Mouse (Mus musculus) heart, embryonic 10.5 days (tissue): ENCODE data around the gene Nlrp3. TPM values are rescaled to one million over a fixed set of nuclear protein-coding genes. Genes with fewer than 3 reads are reported as not detected.

Experiments used
- DNase-seq: peaks from one replicate; pipeline ENCODE4 v3.0.0-alpha.2; 2017; ENCODE audit warnings: low spot score
- H3K27ac ChIP-seq: fragments of 300-500 bp; sonication (generic); 2 replicates; pipeline ENCODE4 v1.5.1; 2016; ENCODE audit warnings: mild to moderate bottlenecking
- H3K27me3 ChIP-seq: fragments of 300-500 bp; sonication (generic); 2 replicates; pipeline ENCODE4 v1.6.1; 2016; ENCODE audit warnings: mild to moderate bottlenecking; ENCODE audit not compliant: poor library complexity, insufficient read depth, severe bottlenecking
- H3K36me3 ChIP-seq: fragments of 300-500 bp; sonication (generic); 2 replicates; pipeline ENCODE4 v1.6.1; 2016; ENCODE audit warnings: mild to moderate bottlenecking, moderate library complexity
- H3K4me1 ChIP-seq: fragments of 300-500 bp; sonication (generic); 2 replicates; pipeline ENCODE4 v1.6.1; 2016; ENCODE audit warnings: mild to moderate bottlenecking
- H3K4me3 ChIP-seq: fragments of 300-500 bp; sonication (generic); 2 replicates; pipeline ENCODE4 v1.5.1; 2016; ENCODE audit warnings: mild to moderate bottlenecking, moderate library complexity
- H3K9me3 ChIP-seq: fragments of 300-500 bp; sonication (generic); 2 replicates; pipeline ENCODE4 v1.6.1; 2016; ENCODE audit warnings: mild to moderate bottlenecking, moderate library complexity
- WGBS: fragments of 180-500 bp; shearing (Covaris S2); methylation state at CpG from one replicate; pipeline ENCODE4 v1.1.7; 2016; 5-methylcytosine and 5-hydroxymethylcytosine counted together
- polyA plus RNA-seq: library from polyadenylated mRNA; unstranded; fragments of >200 nt; fragmentation: Nextera tagmentation; extraction: Ambion mirVana; gene quantifications from 2 replicates; pipeline ENCODE4 v1.2.1, GENCODE M21; 2016

Gene Nlrp3
- polyA plus RNA-seq, 1 experiment from 2014 or later = 0.40 TPM

DNA sequence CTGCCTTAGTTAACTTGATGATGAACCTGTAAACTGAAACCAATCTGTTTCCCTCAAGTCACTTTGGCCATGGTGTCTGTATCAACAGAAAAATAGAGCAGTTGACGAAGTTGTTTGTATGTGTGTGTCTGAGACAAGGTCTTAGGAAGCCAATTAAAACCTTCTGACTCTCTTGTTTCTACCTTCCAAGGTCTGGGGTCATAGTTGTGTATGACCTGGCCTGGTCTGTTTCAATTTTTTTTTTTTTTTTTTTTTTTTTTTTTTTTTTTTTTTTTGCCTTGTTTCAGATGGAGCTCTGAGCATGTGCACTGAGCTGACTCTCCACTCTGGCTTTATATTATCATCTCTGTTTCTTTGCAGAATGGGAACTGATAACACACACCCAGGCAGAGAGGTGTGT lies 23.9 kb upstream of the Nlrp3 start:
- Histone ChIP-seq H3K9me3 (no peaks in the 10 kb centered on the region), H3K4me3 (no peak overlapping the region), H3K36me3 (no peaks in the 10 kb centered on the region), H3K27ac (no peak overlapping the region), H3K4me1 (peaks cover 20% of the 10 kb centered on the region), H3K27me3 (no peaks in the 10 kb centered on the region)
- WGBS = 91% methylated on average over 1 of the region's 1 CpGs
- DNase-seq = no peak

DNA sequence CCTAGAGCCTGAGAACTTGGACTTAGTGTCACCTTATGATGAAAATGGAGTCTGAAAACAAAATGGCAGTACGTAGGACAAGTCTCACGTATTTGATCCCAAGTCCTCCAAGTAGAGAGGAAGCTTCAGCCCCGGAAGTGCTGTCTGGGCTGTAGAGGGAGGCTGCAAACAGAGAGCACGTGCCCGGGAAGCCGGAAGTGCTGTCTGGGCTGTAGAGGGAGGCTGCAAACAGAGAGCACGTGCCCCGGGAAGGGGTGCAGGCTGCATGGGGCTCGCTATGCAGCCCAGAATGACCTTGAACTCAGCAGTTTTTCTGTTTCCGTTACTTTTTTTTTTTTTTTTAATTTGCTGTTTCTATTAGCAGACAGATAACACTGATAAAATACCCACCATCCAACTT lies 23.1 kb upstream of the Nlrp3 start:
- Histone ChIP-seq H3K27ac (0 out of 2 replicates have a peak overlapping the region, but pooled peaks have one; percentile 22), H3K9me3 (no peaks in the 10 kb centered on the region), H3K27me3 (no peaks in the 10 kb centered on the region), H3K36me3 (no peaks in the 10 kb centered on the region), H3K4me3 (no peak overlapping the region), H3K4me1 (peaks cover 20% of the 10 kb centered on the region)
- no peak for DNase-seq
- 59% methylated on average over 10 of the region's 10 CpGs for WGBS

DNA sequence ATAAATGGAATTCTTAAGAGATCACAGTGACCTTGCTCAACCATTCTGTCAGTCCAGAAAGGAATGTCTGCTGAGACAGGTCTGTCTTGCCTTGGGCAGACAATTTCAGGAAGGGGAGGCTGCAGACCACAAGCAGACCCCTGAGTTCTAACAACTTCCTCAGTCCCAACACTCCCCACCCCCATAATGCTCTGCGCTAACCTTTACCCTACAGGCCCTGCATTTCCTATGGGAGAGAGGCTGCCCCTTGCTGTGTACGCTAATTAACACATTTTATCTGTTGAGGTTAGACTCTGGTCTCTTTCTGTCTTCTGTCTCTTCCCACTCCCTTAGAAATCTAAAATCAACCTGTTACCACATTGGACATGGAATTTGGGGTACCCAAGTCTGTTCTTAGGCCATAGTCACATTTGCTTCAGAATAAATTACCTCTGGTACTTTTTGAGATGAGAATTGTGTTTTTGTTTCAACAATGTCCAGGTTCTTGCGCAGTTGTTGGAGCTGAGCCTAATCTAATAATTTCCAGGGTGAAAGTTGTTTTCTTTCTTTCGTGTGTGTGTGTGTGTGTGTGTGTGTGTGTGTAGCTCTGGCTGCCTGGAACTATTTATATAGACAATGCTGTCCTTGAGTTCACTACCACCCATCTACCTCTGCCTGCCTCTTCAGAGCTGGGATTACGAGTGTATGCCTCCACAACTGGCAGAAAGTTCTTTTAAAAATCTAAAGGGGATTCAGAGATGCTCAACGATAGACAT lies 21.4 kb upstream of the Nlrp3 start:
- no peak overlapping the region for H3K27ac ChIP-seq
- no peak overlapping the region for H3K4me3 ChIP-seq
- no peaks in the 10 kb centered on the region for H3K27me3 ChIP-seq
- WGBS = 63% methylated on average over 6 of the region's 6 CpGs
- H3K36me3 ChIP-seq = no peaks in the 10 kb centered on the region
- no peak for DNase-seq
- no peaks in the 10 kb centered on the region for H3K9me3 ChIP-seq
- peaks cover 18% of the 10 kb centered on the region for H3K4me1 ChIP-seq

DNA sequence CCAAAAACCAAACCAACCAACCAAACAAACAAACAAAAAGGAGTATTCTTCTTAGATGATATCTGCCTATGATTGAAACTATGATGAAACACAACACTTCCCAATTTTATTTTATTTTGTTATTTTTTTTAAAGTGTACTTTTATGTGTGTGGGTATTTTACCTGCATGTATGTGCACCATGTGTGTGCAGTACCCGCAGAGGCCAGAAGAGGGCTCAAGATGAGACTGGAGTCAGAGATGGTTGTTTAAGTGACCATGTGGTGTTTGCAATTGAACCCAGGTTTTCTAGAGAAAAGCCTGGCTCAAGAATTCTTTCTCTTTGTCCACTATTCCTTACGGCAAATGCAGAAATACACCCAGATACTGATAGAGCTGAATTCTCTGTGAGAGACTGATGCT lies 17.2 kb upstream of the Nlrp3 start:
- H3K27ac ChIP-seq = no peak overlapping the region
- H3K36me3 ChIP-seq = no peaks in the 10 kb centered on the region
- WGBS = 86% methylated on average over 2 of the region's 2 CpGs
- H3K4me1 ChIP-seq = peaks cover 13% of the 10 kb centered on the region
- H3K27me3 ChIP-seq = no peaks in the 10 kb centered on the region
- H3K4me3 ChIP-seq = no peak overlapping the region
- DNase-seq = no peak
- no peaks in the 10 kb centered on the region for H3K9me3 ChIP-seq

DNA sequence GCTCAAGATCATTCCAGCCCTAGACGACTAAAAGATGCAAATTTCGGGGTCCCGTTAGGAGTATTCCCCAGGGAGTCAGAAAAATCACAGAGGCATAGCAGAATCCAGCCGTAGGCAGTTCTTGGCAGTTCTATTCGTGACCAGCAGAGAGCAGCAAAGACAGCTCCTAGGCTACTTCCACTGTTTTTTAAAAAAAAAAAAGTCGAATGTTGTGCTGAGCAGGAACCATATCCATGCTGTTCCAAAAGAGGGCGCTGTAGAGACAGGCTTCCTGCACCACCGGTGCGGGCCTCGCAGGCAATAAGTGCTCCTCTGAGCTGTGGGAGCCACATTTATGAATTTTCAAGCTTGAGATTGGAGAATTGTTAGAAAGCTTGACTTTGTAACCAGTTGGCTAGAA lies 16.1 kb upstream of the Nlrp3 start:
- WGBS = 9% methylated on average over 10 of the region's 10 CpGs
- H3K9me3 ChIP-seq = no peaks in the 10 kb centered on the region
- H3K36me3 ChIP-seq = no peaks in the 10 kb centered on the region
- no peak for DNase-seq
- H3K27ac ChIP-seq = no peak overlapping the region
- H3K4me3 ChIP-seq = no peak overlapping the region
- H3K4me1 ChIP-seq = 0 out of 2 replicates have a peak, but pooled peaks cover 5% of the 10 kb centered on the region
- no peaks in the 10 kb centered on the region for H3K27me3 ChIP-seq

DNA sequence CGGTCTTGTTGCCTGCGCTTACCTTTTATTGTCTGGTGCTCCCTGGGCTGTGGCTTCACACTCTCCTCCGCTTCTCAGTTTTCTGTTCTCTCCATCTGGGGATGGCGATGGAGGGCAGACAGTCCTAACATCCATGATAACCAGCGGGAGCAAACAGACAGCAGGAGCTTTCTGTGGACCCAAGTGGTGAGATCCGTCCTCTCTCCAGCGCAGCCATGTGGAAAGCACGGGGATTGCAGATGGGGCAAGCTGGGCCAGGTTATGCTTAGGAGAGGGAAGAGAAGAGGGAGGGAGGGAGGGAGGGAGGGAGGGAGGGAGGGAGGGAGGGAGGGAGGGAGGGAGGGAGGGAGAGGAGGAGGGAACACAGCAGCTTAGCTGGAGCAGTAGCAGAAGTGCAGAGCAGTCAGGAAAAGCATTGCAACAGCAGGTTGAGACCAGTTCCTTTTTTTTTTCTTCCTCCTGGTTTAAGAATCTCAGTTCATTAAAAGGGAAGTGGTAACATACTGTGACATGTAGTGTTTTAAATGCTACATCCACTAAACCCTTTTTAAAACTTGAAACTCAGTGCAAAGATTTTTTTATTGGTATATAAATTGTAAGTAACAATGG lies 14.8 kb upstream of the Nlrp3 start, which contains the start of gene Zkscan17:
TSS of gene Zkscan17 (minus strand) at position 280 of the 609 bp plus-strand sequence.
- Histone ChIP-seq H3K27ac (no peak within 1 kb of the TSS), H3K36me3 (no peaks in the 10 kb centered on the region), H3K4me1 (peaks cover 5% of the 10 kb centered on the region; the same call in 1 of the 2 replicates), H3K4me3 (no peak within 1 kb of the TSS), H3K9me3 (no peaks in the 10 kb centered on the region), H3K27me3 (no peaks in the 10 kb centered on the region)
- no peak for DNase-seq
- WGBS = 39% methylated on average over 8 of the region's 8 CpGs

DNA sequence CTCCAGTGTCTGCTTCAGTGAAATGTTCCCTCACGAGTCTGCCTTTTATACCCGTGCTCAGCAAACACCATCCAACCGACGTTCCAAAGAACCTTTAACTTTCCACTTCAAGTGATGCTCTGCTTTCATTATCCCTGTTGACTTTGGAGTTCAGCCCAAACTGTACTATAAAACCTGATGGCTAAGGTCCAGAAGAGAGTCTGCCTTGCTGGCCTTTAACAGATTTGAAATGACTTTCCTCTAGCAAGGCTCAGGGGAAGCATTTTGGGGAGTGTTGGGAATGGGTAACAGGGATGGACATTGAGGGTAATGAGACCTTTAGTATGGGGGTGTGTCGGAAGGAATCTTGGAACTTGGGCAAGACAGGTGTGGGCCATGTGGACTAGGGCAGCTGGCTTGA lies 11.1 kb upstream of the Nlrp3 start:
- Histone ChIP-seq H3K27ac (no peak overlapping the region), H3K9me3 (no peaks in the 10 kb centered on the region), H3K27me3 (no peaks in the 10 kb centered on the region), H3K4me3 (no peak overlapping the region), H3K4me1 (peaks cover 5% of the 10 kb centered on the region; the same call in 1 of the 2 replicates), H3K36me3 (no peaks in the 10 kb centered on the region)
- no peak for DNase-seq
- WGBS = 79% methylated on average over 5 of the region's 5 CpGs

DNA sequence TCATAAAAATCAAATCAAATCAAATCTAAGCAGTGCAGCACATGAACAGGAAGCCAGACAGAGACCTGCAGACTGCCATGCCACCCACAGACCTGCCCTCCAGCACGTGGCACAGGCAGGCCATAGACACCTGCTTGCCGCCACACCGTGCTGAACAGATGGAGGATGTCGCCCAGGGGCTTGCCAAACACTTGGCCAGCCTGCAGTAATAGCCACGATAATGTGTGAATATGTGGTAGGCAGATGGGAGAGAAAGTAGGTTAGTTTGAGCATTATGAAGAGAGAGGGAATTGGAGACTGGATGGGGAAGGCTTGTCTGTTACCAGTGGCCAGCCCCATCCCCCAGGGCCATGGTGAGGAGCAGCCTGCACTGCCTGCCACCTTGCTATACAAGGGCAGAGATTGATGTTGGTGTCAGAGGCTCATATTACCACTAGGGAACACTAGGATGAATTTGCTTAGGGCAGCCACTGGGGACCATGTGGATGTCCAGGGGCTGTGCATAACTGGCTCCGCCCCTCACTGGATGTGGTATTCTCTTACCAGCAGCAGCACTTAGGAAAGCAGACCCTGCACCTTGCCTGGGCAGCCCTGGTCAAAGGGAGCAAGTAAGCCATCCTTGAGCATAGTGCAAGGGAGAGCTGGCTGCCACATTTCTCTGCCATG lies 10.4 kb upstream of the Nlrp3 start:
- DNase-seq = no peak
- no peak overlapping the region for H3K27ac ChIP-seq
- 77% methylated on average over 6 of the region's 6 CpGs for WGBS
- peaks cover 5% of the 10 kb centered on the region; the same call in 1 of the 2 replicates for H3K4me1 ChIP-seq
- H3K9me3 ChIP-seq = no peaks in the 10 kb centered on the region
- no peaks in the 10 kb centered on the region for H3K27me3 ChIP-seq
- no peak overlapping the region for H3K4me3 ChIP-seq
- no peaks in the 10 kb centered on the region for H3K36me3 ChIP-seq

DNA sequence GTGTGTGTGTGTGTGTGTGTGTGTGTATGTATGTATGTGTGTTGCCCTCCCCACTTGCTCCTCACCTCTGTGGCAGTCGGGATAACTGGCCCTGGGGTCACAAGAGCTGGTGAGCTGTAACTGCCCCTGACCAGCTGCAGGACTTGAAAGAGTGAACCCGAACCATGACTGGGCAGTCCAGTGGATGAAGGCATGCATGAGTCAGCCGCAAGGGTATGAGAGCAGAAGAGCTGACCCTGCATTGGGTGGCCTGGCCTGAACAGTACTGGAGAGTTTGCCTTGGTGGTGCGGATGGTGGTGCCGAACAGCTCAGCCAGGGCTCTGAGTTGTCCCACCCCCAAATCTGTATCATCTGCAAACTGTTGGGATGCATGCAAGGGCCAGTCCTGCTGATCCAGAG lies 9.8 kb upstream of the Nlrp3 start:
- Histone ChIP-seq H3K4me3 (no peak overlapping the region), H3K27ac (no peak overlapping the region), H3K36me3 (no peaks in the 10 kb centered on the region), H3K9me3 (no peaks in the 10 kb centered on the region), H3K4me1 (peaks cover 5% of the 10 kb centered on the region; the same call in 1 of the 2 replicates), H3K27me3 (no peaks in the 10 kb centered on the region)
- WGBS = 78% methylated on average over 5 of the region's 5 CpGs
- no peak for DNase-seq

DNA sequence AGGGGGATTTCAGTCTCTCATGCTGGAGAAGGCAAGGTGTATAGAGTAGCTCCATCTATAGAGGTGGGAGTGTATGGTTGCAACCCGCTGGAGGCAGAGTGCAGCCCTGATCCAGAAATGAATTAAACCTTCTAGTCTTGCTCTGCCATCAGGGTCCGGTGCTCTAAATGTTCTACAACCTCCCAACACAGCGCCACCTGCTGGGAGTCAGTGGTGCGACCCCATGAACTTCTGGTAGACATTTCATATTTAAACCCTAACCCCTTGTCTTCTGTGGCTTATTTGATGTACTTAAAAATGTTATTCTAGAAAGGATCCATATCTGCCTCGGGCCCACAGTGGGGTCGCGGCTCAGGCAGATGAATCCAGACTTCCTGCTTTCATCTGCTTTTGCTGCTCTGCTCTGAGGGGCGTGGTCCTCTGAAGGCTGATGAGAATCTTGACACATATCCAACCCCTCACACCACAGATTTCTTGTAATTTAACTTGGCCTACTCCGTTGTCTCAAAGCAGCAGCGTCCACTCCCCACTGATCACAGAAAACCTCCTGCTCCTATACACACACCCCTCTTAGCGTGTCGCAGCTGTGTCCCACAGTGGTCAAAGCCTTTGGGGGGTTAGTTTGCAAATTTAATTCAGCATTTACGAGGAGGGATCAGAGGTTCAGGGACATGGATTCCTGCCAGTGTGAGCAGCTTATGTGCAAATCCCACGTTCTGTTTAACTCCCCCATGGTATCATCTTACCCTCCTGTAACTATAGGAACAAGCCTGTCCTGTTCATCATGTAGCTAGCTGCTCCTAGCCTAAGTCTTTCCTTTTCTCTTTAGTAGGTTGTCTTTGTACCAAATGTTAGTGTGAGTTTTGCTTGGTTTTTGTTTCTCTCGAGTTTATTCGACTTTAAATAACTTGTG lies 3.9 kb upstream of the Nlrp3 start:
- no peaks in the 10 kb centered on the region for H3K9me3 ChIP-seq
- no peaks in the 10 kb centered on the region for H3K4me1 ChIP-seq
- H3K36me3 ChIP-seq = no peaks in the 10 kb centered on the region
- no peak overlapping the region for H3K4me3 ChIP-seq
- 68% methylated on average over 16 of the region's 16 CpGs for WGBS
- no peaks in the 10 kb centered on the region for H3K27me3 ChIP-seq
- DNase-seq = no peak
- H3K27ac ChIP-seq = no peak overlapping the region

DNA sequence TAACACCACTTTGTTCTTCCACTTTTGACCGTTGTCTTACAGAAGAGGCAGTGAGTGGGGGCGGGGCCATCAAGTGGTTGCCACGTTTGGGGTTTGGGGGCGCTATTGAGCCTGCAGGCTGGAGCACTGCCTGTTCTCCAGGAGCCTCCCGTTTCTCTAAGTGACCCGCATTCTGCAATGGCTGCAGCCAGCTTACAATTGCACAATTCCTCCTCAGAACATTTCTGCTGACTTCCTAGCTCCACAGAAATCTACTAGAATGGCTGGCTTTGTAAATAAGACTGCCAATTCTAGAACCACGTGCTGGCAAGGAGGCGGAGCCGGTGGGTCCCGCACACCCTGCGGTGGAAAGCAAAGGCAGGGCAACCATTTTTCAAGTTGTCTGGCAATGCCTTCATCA lies 3.0 kb upstream of the Nlrp3 start:
- Histone ChIP-seq H3K36me3 (no peaks in the 10 kb centered on the region), H3K4me1 (no peaks in the 10 kb centered on the region), H3K4me3 (no peak overlapping the region), H3K9me3 (no peaks in the 10 kb centered on the region), H3K27ac (no peak overlapping the region), H3K27me3 (no peaks in the 10 kb centered on the region)
- 38% methylated on average over 11 of the region's 11 CpGs for WGBS
- no peak for DNase-seq

DNA sequence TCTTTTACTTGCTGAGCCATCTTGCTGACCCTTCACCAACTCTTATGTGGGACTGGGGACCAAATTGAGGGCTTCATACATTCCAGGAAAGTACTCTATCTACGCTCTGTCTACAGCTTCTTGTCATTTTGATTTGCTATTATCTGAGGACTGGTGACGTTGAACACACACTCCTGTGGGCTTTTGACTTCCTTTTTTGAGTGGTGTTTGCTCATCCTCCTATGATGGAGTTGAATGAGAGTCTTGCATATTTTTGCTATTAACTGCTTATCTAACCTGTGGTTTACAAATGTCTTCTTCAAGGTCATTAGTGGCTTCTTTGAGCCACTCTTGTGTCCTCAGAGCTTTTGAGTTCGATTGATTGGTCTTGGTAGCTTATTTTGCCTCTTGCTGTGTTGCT lies 1.2 kb upstream of the Nlrp3 start:
- Histone ChIP-seq H3K4me1 (no peaks in the 10 kb centered on the region), H3K9me3 (no peaks in the 10 kb centered on the region; the same call in 1 of the 2 replicates), H3K36me3 (no peaks in the 10 kb centered on the region), H3K27ac (no peak overlapping the region), H3K4me3 (no peak overlapping the region), H3K27me3 (no peaks in the 10 kb centered on the region)
- DNase-seq = no peak
- 67% methylated on average over 3 of the region's 3 CpGs for WGBS
